Mouse (Mus musculus): ENCODE data around the gene Chmp4b.

Gene Chmp4b

GRCm38 (mm10) chr2:154651363-154651762 lies at the start of gene Chmp4b:
Gene Chmp4b (plus strand): TSS chr2:154651705.
- peak; percentile 56 to 72 for DNase-seq

GRCm38 (mm10) chr2:154603007-154603637 lies 48.4 kb upstream of the Chmp4b start:
- DNase-seq = no peak

GRCm38 (mm10) chr2:154603638-154604153 lies 47.8 kb upstream of the Chmp4b start, which contains the start of gene Pxmp4:
Gene Pxmp4 (minus strand): TSS chr2:154603708.
- peak; percentile 99 for DNase-seq

- DNase-seq = no peak
These were observed 47.3 kb upstream of the Chmp4b start for GRCm38 (mm10) chr2:154604156-154604555.

DNA sequence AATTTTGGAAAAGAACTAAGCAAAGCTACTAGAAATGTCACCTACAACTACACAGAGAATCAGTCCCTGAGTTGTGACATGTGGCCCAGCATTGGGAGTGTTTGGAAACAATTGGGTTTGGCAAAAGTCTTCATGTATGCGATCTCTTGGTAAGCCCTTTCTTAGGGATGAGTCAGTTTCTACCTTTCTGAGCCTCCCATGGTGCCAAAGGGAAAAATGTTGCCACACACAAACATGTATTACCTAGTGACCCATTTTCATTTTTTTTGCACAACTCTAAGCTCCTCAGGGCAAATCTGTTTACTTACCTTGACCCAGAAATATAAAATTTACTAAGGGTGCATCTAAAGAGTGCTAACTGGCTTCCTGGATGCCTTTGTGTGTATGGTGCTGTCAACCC lies 44.5 kb upstream of the Chmp4b start:
- DNase-seq = no peak

GRCm38 (mm10) chr2:154609050-154609767 lies 42.3 kb upstream of the Chmp4b start:
- no peak for DNase-seq

GRCm38 (mm10) chr2:154613118-154614115 lies 38.1 kb upstream of the Chmp4b start, which contains the start of the genes Zfp341 and 4930519P11Rik:
Gene Zfp341 (plus strand): TSS chr2:154613297.
Gene 4930519P11Rik (minus strand): TSS chr2:154613437.
- peak; percentile 94 to 97 for DNase-seq

DNA sequence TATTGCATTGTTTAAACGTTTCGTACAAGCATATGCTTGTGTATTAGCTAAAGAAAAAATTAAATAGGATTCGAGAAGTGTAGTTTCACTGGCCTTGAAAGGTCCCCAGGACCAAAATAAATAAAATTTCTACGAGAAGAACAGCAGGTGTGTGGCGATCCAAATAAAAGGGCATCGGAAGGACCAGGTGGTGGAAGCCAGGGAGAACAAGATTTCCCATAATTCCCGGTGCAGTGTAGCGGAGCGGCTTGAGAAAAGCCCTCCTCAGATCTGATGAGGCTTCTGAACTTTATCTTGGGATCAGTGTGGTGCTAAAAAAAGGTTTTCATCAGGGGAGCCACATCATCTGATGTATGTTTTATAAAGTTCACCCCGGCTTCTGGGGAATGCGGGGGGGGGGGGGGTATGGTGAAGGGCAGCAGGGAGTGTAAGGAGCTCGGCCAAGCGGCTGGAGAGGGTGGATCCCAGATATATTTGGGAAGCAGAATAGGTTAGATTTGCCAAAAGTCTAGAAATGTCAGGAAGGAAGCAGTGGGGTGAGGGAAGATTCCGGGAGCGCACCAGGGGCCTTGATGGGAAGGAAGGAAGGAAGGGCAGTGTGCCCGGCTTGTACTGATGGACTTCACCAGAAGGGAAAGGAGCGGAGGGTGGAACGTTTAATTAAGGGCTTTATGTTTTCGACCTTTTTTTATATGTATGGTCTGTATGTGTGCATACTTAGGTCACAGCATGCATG lies 36.5 kb upstream of the Chmp4b start:
- DNase-seq = no peak

- DNase-seq = no peak
These were observed 35.8 kb upstream of the Chmp4b start for GRCm38 (mm10) chr2:154615674-154616073.

DNA sequence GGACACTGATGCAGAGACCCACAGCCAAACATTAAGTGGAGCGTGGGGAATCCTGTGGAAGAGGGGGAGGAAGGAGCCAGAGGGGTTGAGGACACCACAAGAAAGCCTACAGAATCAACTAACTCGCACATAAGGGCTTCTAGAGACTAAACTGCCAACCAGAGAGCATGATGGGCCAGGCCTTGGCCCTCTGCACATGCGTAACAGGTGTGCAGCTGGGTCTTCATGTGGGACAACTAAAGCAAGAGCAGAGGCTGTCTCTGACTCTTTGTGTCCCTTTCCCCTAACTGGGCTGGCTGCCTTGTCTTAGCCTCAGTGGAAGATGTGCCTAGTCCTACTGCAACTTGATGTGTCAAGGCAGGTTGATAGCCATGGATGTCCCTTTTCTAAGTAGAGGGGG lies 34.4 kb upstream of the Chmp4b start:
- no peak for DNase-seq

DNA sequence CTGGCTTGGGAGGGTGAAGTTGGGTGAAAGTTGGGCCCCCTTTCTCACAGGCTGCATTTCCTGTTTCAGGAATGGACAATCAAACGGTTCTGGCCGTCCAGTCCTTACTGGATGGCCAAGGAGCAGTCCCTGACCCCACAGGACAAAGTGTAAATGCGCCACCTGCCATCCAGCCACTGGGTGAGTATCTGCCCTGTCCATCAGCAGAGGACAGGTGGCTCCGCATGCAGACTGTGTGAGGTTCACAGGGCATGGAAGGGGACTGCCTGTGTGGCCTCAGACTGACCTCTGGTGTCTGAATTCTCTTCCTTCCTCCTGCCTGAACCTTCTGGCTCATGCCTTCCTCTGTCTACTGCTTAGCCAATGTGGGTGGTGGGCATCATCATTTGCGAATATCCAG lies 29.8 kb upstream of the Chmp4b start:
- DNase-seq = no peak

GRCm38 (mm10) chr2:154624137-154624536 lies 27.4 kb upstream of the Chmp4b start:
- no peak for DNase-seq

DNA sequence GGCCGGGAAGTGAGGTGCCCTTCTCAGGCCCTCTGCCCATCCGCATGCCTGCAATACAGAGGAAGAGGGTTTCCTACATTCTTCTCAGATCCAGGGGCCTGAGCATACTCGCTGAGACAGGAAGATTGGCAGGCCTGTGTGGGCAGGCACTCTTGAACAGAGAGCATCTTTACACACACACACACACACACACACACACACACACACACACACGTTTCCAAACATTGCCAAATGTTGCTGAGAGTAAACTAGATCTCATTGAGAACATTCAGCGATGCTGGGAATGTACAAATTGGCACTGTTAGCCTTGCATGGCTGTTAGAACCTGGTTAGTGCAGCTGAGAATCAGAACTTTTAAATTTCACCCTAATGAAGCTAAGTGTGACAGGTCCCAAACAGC lies 21.0 kb upstream of the Chmp4b start:
- DNase-seq = no peak

GRCm38 (mm10) chr2:154632203-154632780 lies 19.2 kb upstream of the Chmp4b start:
- DNase-seq = no peak

- no peak for DNase-seq
These were observed 18.3 kb upstream of the Chmp4b start for GRCm38 (mm10) chr2:154633039-154633742.

GRCm38 (mm10) chr2:154633876-154634644 lies 17.4 kb upstream of the Chmp4b start:
- DNase-seq = no peak

- no peak for DNase-seq
These were observed 15.7 kb upstream of the Chmp4b start for GRCm38 (mm10) chr2:154635826-154636225.

DNA sequence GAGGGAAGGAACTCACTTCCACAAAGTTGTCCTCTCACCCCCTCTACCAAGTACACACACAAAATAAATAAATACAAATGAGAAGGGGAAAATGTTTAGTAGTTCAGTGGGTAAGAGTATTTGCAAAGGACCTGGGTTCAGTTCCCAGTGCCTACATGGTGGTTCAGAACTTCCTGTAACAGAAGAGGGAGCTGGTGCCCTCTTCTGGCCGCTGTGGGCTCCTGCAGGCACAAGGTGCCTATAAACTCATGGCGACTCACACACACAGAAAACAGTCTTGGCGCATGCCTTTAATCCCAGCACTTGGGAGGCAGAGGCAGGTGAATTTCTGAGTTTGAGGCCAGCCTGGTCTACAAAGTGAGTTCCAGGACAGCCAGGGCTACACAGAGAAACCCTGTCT lies 13.0 kb upstream of the Chmp4b start:
- no peak for DNase-seq

GRCm38 (mm10) chr2:154639115-154639514 lies 12.4 kb upstream of the Chmp4b start:
- DNase-seq = no peak

GRCm38 (mm10) chr2:154641176-154641575 lies 10.3 kb upstream of the Chmp4b start:
- DNase-seq = peak in 1 of 2 experiments; percentile 79

Measured in lung, postnatal 4 days (tissue).